Mouse (Mus musculus) heart, adult 18-20 months (tissue): Measurements from ENCODE around the gene Larp4b. TPM values are rescaled to one million over a fixed set of nuclear protein-coding genes. Genes with fewer than 3 reads are reported as not detected.

Experiments
- DNase-seq, 2 experiments: peaks; one replicate each; pipeline ENCODE4 v3.0.0; 2021 to 2022; ENCODE audit warnings: mixed read lengths in 1 of 2
- total RNA-seq, 2 experiments: library from RNA; stranded (reverse); gene quantifications; 2 replicates each; pipeline ENCODE4 v1.2.3; 2021

Larp4b gene
- total RNA-seq, 2 experiments from 2014 or later, result 63.8 to 75.7 TPM

GRCm38 (mm10) chr13:9178718-9179117, 85.0 kb downstream of the Larp4b start:
- no peak for DNase-seq

DNA sequence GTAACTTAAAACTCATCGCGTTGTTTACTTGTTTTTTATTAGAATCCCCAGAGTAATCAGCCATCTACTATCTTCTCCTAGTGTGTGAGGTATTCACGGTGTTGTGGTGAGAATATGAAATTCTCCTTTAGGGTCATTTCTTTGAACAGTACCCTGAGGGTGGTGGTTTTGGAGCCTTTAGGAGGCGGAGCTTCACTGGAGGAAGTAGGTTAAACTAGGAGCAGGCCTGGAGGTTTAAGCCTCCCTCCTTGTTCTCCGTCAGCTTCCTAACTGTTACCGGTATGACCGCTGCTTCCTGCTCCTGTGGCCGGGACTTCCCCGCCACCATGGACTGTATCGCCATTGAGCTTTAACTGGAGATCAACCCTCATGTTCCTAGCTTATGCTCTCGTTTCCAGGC, 86.5 kb downstream of the Larp4b start:
- DNase-seq, result peak in 1 of 2 experiments; percentile 33

DNA sequence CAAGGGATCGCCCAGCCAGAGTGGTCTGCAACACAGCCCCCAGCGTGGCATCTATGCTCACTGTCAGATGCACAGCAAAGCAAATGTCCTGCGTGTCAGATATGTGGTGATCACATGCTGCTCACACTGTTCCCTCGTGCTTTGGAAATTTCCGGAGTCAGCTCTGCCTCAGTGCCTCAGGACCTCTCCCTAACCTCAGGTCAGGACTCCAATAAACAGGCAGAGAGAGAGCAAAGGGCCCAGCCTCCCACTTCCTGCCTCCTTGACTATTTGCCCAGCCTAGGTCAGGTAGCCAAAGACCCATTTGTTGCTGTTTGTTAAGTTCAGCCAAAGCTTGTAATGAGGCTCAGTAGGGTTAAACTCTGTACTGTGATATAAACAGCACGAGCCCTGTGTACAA, 87.4 kb downstream of the Larp4b start:
- peak in 1 of 2 experiments; percentile 14 for DNase-seq

- DNase-seq, result peak; percentile 74 to 91
Observed at GRCm38 (mm10) chr13:9181666-9182264, 88.1 kb downstream of the Larp4b start.

DNA sequence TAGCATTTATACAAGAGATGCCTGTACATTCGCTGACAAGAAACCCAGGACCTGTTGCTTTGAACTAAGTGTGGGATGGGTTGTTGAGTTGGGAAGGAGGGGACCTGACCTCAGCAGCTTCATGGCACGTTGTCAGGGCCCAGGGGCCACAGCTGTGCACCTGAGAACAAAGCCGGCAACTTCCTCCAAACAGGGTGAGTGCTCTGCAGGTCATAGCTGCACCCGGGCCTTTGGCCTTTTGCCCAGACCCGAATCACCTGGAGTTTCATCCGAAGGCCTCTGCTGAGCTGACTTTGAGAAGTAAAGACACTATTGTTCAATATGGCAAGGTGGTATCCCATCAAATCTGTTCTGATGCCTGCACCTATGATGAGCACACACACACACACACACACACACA, 90.6 kb downstream of the Larp4b start:
- DNase-seq, result no peak

DNA sequence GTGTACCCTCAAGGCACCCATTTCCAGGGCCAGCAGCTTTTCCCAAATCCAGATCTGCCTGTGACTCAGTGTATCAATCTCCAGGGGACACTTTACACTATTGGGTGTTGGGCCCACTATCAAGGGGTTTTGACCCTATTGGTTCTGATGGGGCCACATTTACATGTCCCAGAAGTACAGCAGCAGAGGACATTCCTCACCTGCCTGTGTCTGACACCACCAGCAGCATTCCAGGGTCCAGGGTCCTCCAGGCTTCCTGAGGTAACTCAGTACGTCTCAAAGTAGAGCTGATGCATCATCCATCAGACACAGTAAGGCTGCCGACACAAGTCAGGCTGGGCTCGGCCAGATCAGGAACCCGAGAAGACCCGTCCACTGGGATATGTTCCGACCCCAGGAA, 91.0 kb downstream of the Larp4b start:
- no peak for DNase-seq

GRCm38 (mm10) chr13:9187156-9187555, 93.5 kb downstream of the Larp4b start:
- DNase-seq, result no peak

DNA sequence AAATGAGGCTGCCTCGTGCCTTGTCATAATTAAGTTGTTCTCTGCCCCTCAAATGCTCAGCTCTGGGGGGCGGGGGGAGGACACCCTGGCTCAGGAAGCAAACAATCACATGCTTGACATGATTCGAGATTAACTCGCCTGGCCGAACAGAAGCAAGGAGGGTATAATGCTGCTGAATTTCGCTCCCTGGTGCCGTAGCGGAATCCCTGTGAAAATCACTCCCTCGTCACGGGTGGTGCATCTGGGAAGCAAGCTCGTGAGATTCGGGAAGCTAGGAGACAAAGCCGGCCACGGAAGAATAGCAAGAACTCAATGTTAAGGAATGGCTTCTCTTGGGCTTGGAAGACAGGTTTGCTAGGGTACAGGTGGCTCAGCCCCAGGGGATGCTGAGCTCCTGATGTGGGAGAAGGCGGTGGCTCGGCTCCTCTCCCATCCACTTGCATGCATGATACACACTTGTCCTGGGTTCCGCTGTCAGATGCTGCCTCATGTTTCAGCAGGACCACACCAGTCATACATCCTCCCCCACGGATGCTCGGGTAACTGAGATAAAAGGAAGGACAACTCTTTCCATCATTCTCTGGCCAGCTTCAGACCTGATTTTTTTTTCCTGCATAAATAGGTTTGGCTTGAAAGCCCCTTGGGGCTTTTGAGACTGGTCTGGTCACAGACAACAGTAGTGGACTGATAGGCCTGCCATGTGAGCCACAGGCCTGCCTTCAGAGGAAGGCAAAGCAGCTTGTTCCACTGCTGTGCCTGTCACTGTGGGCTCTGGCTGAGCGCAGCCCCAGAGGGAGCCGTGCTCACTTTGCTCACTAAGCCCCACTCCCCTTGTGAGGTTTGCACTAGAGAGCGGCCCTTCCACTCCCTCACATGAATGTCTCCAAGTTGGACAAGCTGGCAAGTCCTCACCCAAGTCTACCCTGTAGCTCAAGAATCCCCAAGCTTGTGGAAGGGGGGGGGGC, 94.2 kb downstream of the Larp4b start:
- DNase-seq, result no peak

GRCm38 (mm10) chr13:9189481-9189880, 95.8 kb downstream of the Larp4b start:
- DNase-seq, result no peak

DNA sequence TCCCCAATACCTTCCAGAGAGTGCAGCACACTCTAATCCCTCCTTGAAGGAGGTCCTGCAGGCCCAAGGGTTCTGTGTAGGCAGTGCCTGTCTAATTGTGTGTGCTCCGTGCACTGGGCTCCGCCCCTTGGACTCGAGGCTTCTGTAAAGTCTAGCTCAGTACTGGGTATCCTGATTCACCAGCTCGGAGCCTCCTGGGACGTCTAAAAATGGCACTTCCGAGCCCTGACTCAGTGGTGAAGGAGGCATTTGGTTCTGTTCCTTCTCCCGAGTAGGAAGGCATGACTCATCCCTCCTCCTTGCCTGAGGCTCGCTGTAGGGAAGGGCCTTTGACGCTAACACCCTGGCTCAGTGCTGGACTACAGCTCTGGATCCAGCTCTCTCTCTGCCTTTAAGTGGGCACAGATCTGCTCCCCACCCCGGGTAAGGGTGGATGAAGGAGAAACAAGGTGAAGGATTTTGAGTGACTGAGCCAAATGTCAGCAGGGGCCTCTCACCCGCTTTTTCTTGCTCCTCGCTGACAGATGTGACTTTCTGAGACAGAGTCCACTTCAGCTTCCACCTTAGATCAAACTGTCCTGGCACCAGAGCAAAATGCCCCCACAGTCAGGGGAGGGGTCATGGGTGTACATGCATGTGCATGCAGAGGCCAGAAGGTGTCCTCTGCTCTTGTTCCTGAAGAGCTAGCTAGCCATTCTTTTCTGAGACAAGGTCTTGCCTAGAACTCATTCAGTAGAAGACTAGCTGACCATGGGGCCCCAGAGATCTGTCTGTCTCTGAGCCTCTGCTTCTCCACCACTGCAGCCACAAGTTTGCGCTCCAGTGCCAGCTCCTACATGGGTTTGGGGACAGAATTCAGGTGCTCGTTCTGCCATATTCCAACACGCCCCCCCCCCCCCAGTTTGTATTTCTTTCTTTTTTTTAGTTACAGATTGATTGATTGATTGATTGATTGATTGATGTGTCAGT, 97.8 kb downstream of the Larp4b start:
- peak; percentile 51 to 70 for DNase-seq

- DNase-seq, result no peak
Observed at GRCm38 (mm10) chr13:9192797-9193330, 99.2 kb downstream of the Larp4b start.

DNA sequence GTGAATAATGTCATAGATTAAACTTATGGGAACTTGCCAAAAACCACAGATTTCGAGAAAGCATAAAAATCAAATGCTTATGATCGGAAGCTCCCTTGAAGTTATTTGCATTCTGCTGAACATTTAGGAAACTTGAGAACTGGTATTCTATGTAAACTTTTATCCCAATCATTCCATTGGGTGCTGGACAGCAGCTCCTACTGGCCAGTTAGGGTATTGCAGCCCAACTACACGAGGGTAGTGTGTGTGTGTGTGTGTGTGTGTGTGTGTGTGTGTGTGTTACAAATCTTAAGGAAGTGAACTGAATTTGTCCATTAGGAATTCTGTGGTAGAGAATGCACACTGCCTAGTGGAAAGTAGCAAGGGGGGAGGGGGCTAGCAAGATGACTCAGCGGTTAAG, 101.0 kb downstream of the Larp4b start:
- DNase-seq, result no peak

GRCm38 (mm10) chr13:9195565-9195964, 101.9 kb downstream of the Larp4b start:
- no peak for DNase-seq

GRCm38 (mm10) chr13:9198106-9198505, 104.4 kb downstream of the Larp4b start:
- no peak for DNase-seq

DNA sequence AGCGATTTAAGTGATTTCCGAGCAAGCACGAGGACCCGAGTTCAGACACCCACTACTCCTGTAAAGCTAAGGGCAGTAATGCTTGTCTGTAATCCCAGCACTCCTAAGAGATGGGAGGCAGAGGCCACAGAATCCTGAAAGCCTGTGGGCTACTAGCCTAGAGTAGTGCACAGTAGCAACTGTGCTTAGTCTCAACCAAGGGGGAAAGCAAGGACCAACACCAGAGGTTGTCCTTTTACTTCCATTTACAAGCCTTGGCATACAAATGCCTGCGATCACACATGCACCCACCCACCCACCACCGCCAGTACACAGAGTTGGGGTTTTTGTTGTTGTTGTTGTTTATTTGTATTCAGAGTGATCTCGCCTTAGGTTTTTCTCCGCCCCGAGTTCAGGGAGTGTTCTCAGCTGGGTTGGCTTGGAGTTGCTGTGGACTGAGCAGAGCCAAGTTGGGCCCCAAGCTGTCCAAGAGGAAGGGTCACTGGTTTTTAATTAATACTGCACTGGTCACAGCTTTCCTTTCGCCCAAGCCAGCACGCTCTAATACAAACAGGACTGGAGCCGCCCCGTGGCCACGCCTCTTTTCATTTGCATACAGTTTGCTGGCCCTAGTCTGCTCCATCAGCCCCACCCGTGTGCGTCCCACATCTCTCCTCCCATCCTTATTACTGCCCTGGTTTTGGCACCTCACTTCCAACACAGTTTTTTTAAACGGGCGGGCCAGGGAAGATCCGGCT, 105.2 kb downstream of the Larp4b start:
- no peak for DNase-seq

DNA sequence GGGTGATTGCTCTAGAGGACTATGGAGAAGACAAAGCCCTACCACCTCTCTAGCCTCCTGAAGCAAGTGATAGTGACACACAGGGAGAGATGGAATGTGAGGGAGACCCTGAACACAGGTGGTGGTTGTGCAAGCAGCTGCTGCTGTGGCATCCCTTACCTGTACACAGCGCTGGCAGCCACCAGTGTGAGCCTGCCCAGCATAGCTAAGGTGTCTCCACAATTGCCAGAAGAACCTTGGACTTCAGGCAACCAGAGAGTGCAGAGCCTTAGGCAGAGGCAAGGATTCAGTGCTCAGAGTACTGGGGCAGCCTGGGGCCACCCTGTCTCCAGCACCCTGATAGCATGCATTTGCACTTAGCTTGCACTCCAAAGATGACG, 105.8 kb downstream of the Larp4b start:
- DNase-seq, result no peak

- DNase-seq, result no peak
Observed at GRCm38 (mm10) chr13:9222761-9223405, 129.2 kb downstream of the Larp4b start.
